Mouse (Mus musculus) urinary bladder, adult 2 months (tissue): ENCODE measurements around the gene Vcl. TPM values are rescaled to one million over a fixed set of nuclear protein-coding genes. Genes with fewer than 3 reads are reported as not detected.

Source experiments
- DNase-seq: peaks from one replicate; pipeline ENCODE4 v3.0.0; 2022; ENCODE audit warnings: low spot score
- polyA plus RNA-seq: library from polyadenylated mRNA; depleted of rRNA; stranded (reverse); fragments of >200 nt; gene quantifications from 2 replicates; pipeline ENCODE4 v1.2.3, GENCODE M21; 2012; rRNA removed

Gene Vcl
- polyA plus RNA-seq, 1 experiment, result 291 TPM

- DNase-seq, result no peak
These were observed 135.1 kb downstream of the Vcl start for GRCm38 (mm10) chr14:21064321-21064720.

GRCm38 (mm10) chr14:21065490-21066162 lies 136.4 kb downstream of the Vcl start:
- no peak for DNase-seq

- no peak for DNase-seq
These were observed 140.4 kb downstream of the Vcl start for GRCm38 (mm10) chr14:21069594-21069993.

GRCm38 (mm10) chr14:21073981-21074380 lies 144.8 kb downstream of the Vcl start:
- DNase-seq, result no peak

GRCm38 (mm10) chr14:21074398-21075320 lies 145.5 kb downstream of the Vcl start:
- no peak for DNase-seq

GRCm38 (mm10) chr14:21075751-21076500 lies 146.7 kb downstream of the Vcl start:
- peak; percentile 95 for DNase-seq

- DNase-seq, result no peak
These were observed 147.4 kb downstream of the Vcl start for GRCm38 (mm10) chr14:21076501-21077194.

GRCm38 (mm10) chr14:21077939-21078338 lies 148.7 kb downstream of the Vcl start:
- no peak for DNase-seq

- DNase-seq, result no peak
These were observed 149.3 kb downstream of the Vcl start for GRCm38 (mm10) chr14:21078511-21078910.

GRCm38 (mm10) chr14:21082823-21083222 lies 153.6 kb downstream of the Vcl start:
- DNase-seq, result no peak

Other genes with a start within 250 kb of the Vcl start
- gene Fut11, start 234.4 kb upstream of the Vcl start, polyA plus RNA-seq, result 17.1 and 17.2 TPM in 2 replicates
- 90.7 and 97.2 TPM in 2 replicates for gene Chchd1, start 226.4 kb upstream of the Vcl start, polyA plus RNA-seq
- gene Zswim8, start 221.8 kb upstream of the Vcl start, polyA plus RNA-seq, result 120 and 121 TPM in 2 replicates
- 33.1 and 36.6 TPM in 2 replicates for gene Ndst2, start 194.8 kb upstream of the Vcl start, polyA plus RNA-seq
- gene Camk2g, start 135.3 kb upstream of the Vcl start, polyA plus RNA-seq, result 134 and 139 TPM in 2 replicates
- gene Plau, start 92.7 kb upstream of the Vcl start, polyA plus RNA-seq, result 73.2 and 80.6 TPM in 2 replicates
- 60.8 and 76.9 TPM in 2 replicates for gene Ap3m1, start 123.1 kb downstream of the Vcl start, polyA plus RNA-seq
- 83.3 and 100 TPM in 2 replicates for gene Adk, start 123.2 kb downstream of the Vcl start, polyA plus RNA-seq